Mouse (Mus musculus): ENCODE results near the gene Gm7978. TPM values are rescaled to one million over a fixed set of nuclear protein-coding genes. Genes with fewer than 3 reads are reported as not detected.
"Not testable (repeated sequence)": the region's sequence is repeated elsewhere in the genome, so short reads cannot be mapped to it uniquely, and the experiment has no call there.

Gm7978 gene
- not detected for total RNA-seq (2021)
- long read RNA-seq, experiment 1: 0 reads
- long read RNA-seq, experiment 2: 0 reads

- not testable (repeated sequence) for DNase-seq (ENCODE audit: low spot score in 2 of 2)
Measured at GRCm38 (mm10) chr5:95736073-95736472, at the start of gene Gm7978. Gene Gm7978, minus strand, starts transcription at chr5:95736173.

- DNase-seq (ENCODE audit: low spot score in 2 of 2): not testable (repeated sequence)
Measured at GRCm38 (mm10) chr5:95775690-95776089, 39.7 kb upstream of the Gm7978 start, which contains the start of gene E330014E10Rik. Gene E330014E10Rik, plus strand, starts transcription at chr5:95775990.

- not testable (repeated sequence) for DNase-seq (ENCODE audit: low spot score in 2 of 2)
Measured at GRCm38 (mm10) chr5:95741714-95742113, 5.7 kb upstream of the Gm7978 start, which contains the start of gene Gm7982. Gene Gm7982, plus strand, starts transcription at chr5:95742014.

Other genes with a start within 250 kb of the Gm7978 start
- not detected for gene Gm3286, start 225.4 kb downstream of the Gm7978 start, total RNA-seq (2021)
- not detected for gene Gm7971, start 141.3 kb downstream of the Gm7978 start, total RNA-seq (2021)
- gene Gm7982, start 5.8 kb upstream of the Gm7978 start, total RNA-seq (2021): not detected
- not detected for gene E330014E10Rik, start 39.8 kb upstream of the Gm7978 start, total RNA-seq (2021)
- 1 to 10 TPM; 2.1 to 2.6 TPM for gene Cxcl13, start 220.8 kb upstream of the Gm7978 start, total RNA-seq (2021)

Measured in adrenal gland, adult 18-20 months (tissue).